Mouse (Mus musculus): ENCODE results near the gene Cish. TPM values are rescaled to one million over a fixed set of nuclear protein-coding genes. Genes with fewer than 3 reads are reported as not detected.
A peak's percentile ranks its signal among the peaks of the same experiment; 100 is the strongest.

Gene Cish
- polyA plus RNA-seq, 1 experiment from 2014 or later, result 3.7 TPM

DNA sequence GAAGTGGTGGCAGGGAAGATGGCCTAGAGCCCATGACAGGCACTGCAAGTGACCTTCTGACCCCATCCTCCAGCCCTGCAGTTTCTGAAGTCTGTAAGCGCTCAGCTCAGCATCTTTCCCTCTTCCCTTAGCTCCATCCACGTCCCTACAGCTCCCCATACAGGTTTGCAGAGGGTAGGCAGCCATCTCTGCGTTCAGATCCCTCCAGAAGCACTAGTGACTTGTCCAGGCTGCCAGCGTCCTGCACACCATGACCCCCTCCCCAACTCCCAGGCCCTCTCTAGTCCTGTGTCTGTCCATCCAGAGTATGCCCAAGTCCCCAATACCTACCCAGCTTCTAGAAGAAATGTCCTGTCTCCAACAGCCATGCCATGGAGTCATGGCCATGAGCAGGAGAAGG is 17.7 kb upstream of the Cish start:
- no peaks in the 10 kb centered on the region for H3K36me3 ChIP-seq (replicated peaks; ENCODE audit: control insufficient read depth, insufficient read depth, low read depth, low read length)
- WGBS, result 26% methylated on average over 4 of the region's 4 CpGs
- no peak overlapping the region for H3K4me2 ChIP-seq (ENCODE audit: low read depth, low read length)
- no peak overlapping the region for H3K9ac ChIP-seq (replicated peaks; ENCODE audit: low read length)
- no peak overlapping the region for H3K27ac ChIP-seq (replicated peaks; ENCODE audit: low read depth, low read length)
- ATAC-seq (replicated peaks; ENCODE audit: insufficient number of reproducible peaks, low FRiP score, low TSS enrichment, low read depth) (no peak), DNase-seq (ENCODE audit: low spot score) (no peak)
- H3K4me3 ChIP-seq (ENCODE audit: low read depth, low read length), result no peak overlapping the region
- peaks cover 2% of the 10 kb centered on the region for H3K4me1 ChIP-seq (ENCODE audit: control insufficient read depth, insufficient read depth, low read length)
- no peaks in the 10 kb centered on the region for H3K9me3 ChIP-seq (replicated peaks; ENCODE audit: control insufficient read depth, low read length)
- H3K27me3 ChIP-seq (ENCODE audit: control insufficient read depth, insufficient read depth, low read length), result no peaks in the 10 kb centered on the region

GRCm38 (mm10) chr9:107278527-107279377 is 17.1 kb upstream of the Cish start:
- peak; percentile 10 for DNase-seq (ENCODE audit: low spot score)
- H3K4me1 ChIP-seq (ENCODE audit: control insufficient read depth, insufficient read depth, low read length), result peaks cover 2% of the 10 kb centered on the region
- H3K27me3 ChIP-seq (ENCODE audit: control insufficient read depth, insufficient read depth, low read length), result no peaks in the 10 kb centered on the region
- H3K9ac ChIP-seq (replicated peaks; ENCODE audit: low read length), result no peak overlapping the region
- no peaks in the 10 kb centered on the region for H3K36me3 ChIP-seq (replicated peaks; ENCODE audit: control insufficient read depth, insufficient read depth, low read depth, low read length)
- no peak overlapping the region for H3K4me2 ChIP-seq (ENCODE audit: low read depth, low read length)
- no peak overlapping the region for H3K27ac ChIP-seq (replicated peaks; ENCODE audit: low read depth, low read length)
- whole genome bisulfite sequencing, result 57% methylated on average over 8 of the region's 8 CpGs
- ATAC-seq (replicated peaks; ENCODE audit: insufficient number of reproducible peaks, low FRiP score, low TSS enrichment, low read depth), result no peak
- H3K4me3 ChIP-seq (ENCODE audit: low read depth, low read length), result no peak overlapping the region
- H3K9me3 ChIP-seq (replicated peaks; ENCODE audit: control insufficient read depth, low read length), result no peaks in the 10 kb centered on the region

GRCm38 (mm10) chr9:107279378-107280321 is 16.2 kb upstream of the Cish start:
- H3K27me3 ChIP-seq (ENCODE audit: control insufficient read depth, insufficient read depth, low read length), result no peaks in the 10 kb centered on the region
- H3K4me1 ChIP-seq (ENCODE audit: control insufficient read depth, insufficient read depth, low read length), result peaks cover 2% of the 10 kb centered on the region
- no peaks in the 10 kb centered on the region for H3K9me3 ChIP-seq (replicated peaks; ENCODE audit: control insufficient read depth, low read length)
- H3K36me3 ChIP-seq (replicated peaks; ENCODE audit: control insufficient read depth, insufficient read depth, low read depth, low read length), result no peaks in the 10 kb centered on the region
- H3K27ac ChIP-seq (replicated peaks; ENCODE audit: low read depth, low read length), result 0 out of 2 replicates have a peak overlapping the region, but pooled peaks have one; percentile 28
- no peak overlapping the region for H3K4me3 ChIP-seq (ENCODE audit: low read depth, low read length)
- H3K4me2 ChIP-seq (ENCODE audit: low read depth, low read length), result peak overlapping the region; percentile 22
- WGBS, result 17% methylated on average over 16 of the region's 16 CpGs
- H3K9ac ChIP-seq (replicated peaks; ENCODE audit: low read length), result peak overlapping the region; percentile 25
- ATAC-seq (replicated peaks; ENCODE audit: insufficient number of reproducible peaks, low FRiP score, low TSS enrichment, low read depth) (peak; percentile 78), DNase-seq (ENCODE audit: low spot score) (peak; percentile 66)

- H3K27ac ChIP-seq (replicated peaks; ENCODE audit: low read depth, low read length), result 0 out of 2 replicates have a peak overlapping the region, but pooled peaks have one; percentile 28
- peak overlapping the region; percentile 22 for H3K4me2 ChIP-seq (ENCODE audit: low read depth, low read length)
- peak overlapping the region; percentile 25 for H3K9ac ChIP-seq (replicated peaks; ENCODE audit: low read length)
- DNase-seq (ENCODE audit: low spot score), result no peak
- no peak for ATAC-seq (replicated peaks; ENCODE audit: insufficient number of reproducible peaks, low FRiP score, low TSS enrichment, low read depth)
- H3K27me3 ChIP-seq (ENCODE audit: control insufficient read depth, insufficient read depth, low read length), result no peaks in the 10 kb centered on the region
- H3K9me3 ChIP-seq (replicated peaks; ENCODE audit: control insufficient read depth, low read length), result no peaks in the 10 kb centered on the region
- H3K4me1 ChIP-seq (ENCODE audit: control insufficient read depth, insufficient read depth, low read length), result peaks cover 2% of the 10 kb centered on the region
- WGBS, result 46% methylated on average over 13 of the region's 13 CpGs
- no peaks in the 10 kb centered on the region for H3K36me3 ChIP-seq (replicated peaks; ENCODE audit: control insufficient read depth, insufficient read depth, low read depth, low read length)
- no peak overlapping the region for H3K4me3 ChIP-seq (ENCODE audit: low read depth, low read length)
Observed at GRCm38 (mm10) chr9:107280322-107281027, 15.4 kb upstream of the Cish start.

GRCm38 (mm10) chr9:107281241-107281987 is 14.4 kb upstream of the Cish start:
- H3K27ac ChIP-seq (replicated peaks; ENCODE audit: low read depth, low read length), result no peak overlapping the region
- H3K9me3 ChIP-seq (replicated peaks; ENCODE audit: control insufficient read depth, low read length), result no peaks in the 10 kb centered on the region
- H3K9ac ChIP-seq (replicated peaks; ENCODE audit: low read length), result no peak overlapping the region
- peaks cover 2% of the 10 kb centered on the region for H3K4me1 ChIP-seq (ENCODE audit: control insufficient read depth, insufficient read depth, low read length)
- no peaks in the 10 kb centered on the region for H3K36me3 ChIP-seq (replicated peaks; ENCODE audit: control insufficient read depth, insufficient read depth, low read depth, low read length)
- H3K4me3 ChIP-seq (ENCODE audit: low read depth, low read length), result no peak overlapping the region
- no peak for ATAC-seq (replicated peaks; ENCODE audit: insufficient number of reproducible peaks, low FRiP score, low TSS enrichment, low read depth)
- H3K27me3 ChIP-seq (ENCODE audit: control insufficient read depth, insufficient read depth, low read length), result no peaks in the 10 kb centered on the region
- no peak overlapping the region for H3K4me2 ChIP-seq (ENCODE audit: low read depth, low read length)
- DNase-seq (ENCODE audit: low spot score), result no peak
- WGBS, result 82% methylated on average over 5 of the region's 5 CpGs

DNA sequence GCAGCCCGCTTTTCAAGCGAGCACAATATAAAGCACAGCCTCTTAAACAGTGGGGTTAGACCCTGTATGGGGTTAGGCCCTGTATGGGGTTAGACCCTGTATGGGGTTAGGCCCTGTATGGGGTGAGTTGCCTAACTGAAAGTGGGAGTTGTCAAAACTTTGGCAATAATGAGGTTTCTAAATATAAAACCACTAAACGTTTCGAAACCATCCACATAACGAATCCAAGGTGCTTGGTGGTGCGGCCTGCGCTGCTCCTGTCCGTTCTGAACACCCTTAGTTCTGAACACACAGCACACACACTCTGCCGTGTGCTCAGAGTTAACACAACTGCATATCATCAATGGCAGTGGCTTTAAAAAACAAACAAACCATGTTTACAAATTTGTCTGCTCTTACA is 12.9 kb upstream of the Cish start:
- no peaks in the 10 kb centered on the region for H3K27me3 ChIP-seq (ENCODE audit: control insufficient read depth, insufficient read depth, low read length)
- no peak overlapping the region for H3K4me2 ChIP-seq (ENCODE audit: low read depth, low read length)
- 81% methylated on average over 9 of the region's 9 CpGs for WGBS
- no peaks in the 10 kb centered on the region for H3K9me3 ChIP-seq (replicated peaks; ENCODE audit: control insufficient read depth, low read length)
- no peak overlapping the region for H3K27ac ChIP-seq (replicated peaks; ENCODE audit: low read depth, low read length)
- no peak for ATAC-seq (replicated peaks; ENCODE audit: insufficient number of reproducible peaks, low FRiP score, low TSS enrichment, low read depth)
- H3K4me1 ChIP-seq (ENCODE audit: control insufficient read depth, insufficient read depth, low read length), result peaks cover 2% of the 10 kb centered on the region
- no peaks in the 10 kb centered on the region for H3K36me3 ChIP-seq (replicated peaks; ENCODE audit: control insufficient read depth, insufficient read depth, low read depth, low read length)
- no peak for DNase-seq (ENCODE audit: low spot score)
- H3K4me3 ChIP-seq (ENCODE audit: low read depth, low read length), result no peak overlapping the region
- H3K9ac ChIP-seq (replicated peaks; ENCODE audit: low read length), result no peak overlapping the region

DNA sequence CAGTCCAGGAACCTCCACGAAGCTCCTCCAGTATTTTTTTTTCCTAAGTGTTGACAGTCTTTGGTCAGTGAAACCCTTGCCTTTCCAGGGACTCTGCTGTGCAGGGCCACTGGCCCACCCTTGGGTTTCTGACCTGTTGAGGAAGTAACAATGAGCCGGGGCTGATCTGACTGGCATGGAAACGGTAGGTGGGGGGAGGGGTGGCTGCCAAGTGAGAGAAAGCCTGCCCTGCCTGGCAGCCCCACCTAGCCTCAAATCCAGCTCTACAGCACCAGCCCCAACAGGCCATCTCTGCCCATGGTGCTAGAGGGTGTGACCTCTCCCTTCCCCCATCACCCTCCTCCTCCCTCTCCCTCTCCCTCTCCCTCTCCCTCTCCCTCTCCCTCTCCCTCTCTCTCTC is 10.8 kb upstream of the Cish start:
- WGBS, result 33% methylated on average over 3 of the region's 3 CpGs
- Histone ChIP-seq H3K4me1 (ENCODE audit: control insufficient read depth, insufficient read depth, low read length) (no peaks in the 10 kb centered on the region; the same call in 1 of the 2 replicates), H3K4me2 (ENCODE audit: low read depth, low read length) (no peak overlapping the region)

More for the DNA sequence above, 10.8 kb upstream of the Cish start:
- H3K36me3 ChIP-seq (replicated peaks; ENCODE audit: control insufficient read depth, insufficient read depth, low read depth, low read length), result no peaks in the 10 kb centered on the region
- H3K9me3 ChIP-seq (replicated peaks; ENCODE audit: control insufficient read depth, low read length), result no peaks in the 10 kb centered on the region
- H3K9ac ChIP-seq (replicated peaks; ENCODE audit: low read length), result no peak overlapping the region
- no peak overlapping the region for H3K27ac ChIP-seq (replicated peaks; ENCODE audit: low read depth, low read length)
- ATAC-seq (replicated peaks; ENCODE audit: insufficient number of reproducible peaks, low FRiP score, low TSS enrichment, low read depth) (no peak), DNase-seq (ENCODE audit: low spot score) (no peak)
- H3K4me3 ChIP-seq (ENCODE audit: low read depth, low read length), result no peak overlapping the region
- no peaks in the 10 kb centered on the region; the same call in 1 of the 2 replicates for H3K27me3 ChIP-seq (ENCODE audit: control insufficient read depth, insufficient read depth, low read length)

Measured in embryonic facial prominence, embryonic 11.5 days (tissue).